Mouse (Mus musculus) hindbrain, embryonic 15.5 days (tissue): ENCODE data around the gene Rpl9-ps1. TPM values are rescaled to one million over a fixed set of nuclear protein-coding genes. Genes with fewer than 3 reads are reported as not detected.

ENCODE experiments used
- ATAC-seq: fragments of 200-750 bp; cut with Nextera tagmentation; 2 replicates; pipeline ENCODE4 v1.8.0; 2017; ENCODE audit warnings: low read depth, moderate number of reproducible peaks, moderate TSS enrichment; ENCODE audit not compliant: low FRiP score
- H3K27ac ChIP-seq: fragments of 300-500 bp; sonication (generic); replicated peaks from 2 replicates; pipeline ENCODE4 v1.5.1; 2015; ENCODE audit warnings: mild to moderate bottlenecking, inconsistent platforms
- H3K27me3 ChIP-seq: fragments of 300-500 bp; sonication (generic); 2 replicates; pipeline ENCODE4 v1.6.1; 2015; ENCODE audit warnings: control low read depth, inconsistent platforms
- H3K36me3 ChIP-seq: fragments of 300-500 bp; sonication (generic); 2 replicates; pipeline ENCODE4 v1.6.1; 2015; ENCODE audit warnings: control low read depth, inconsistent platforms
- H3K4me1 ChIP-seq: fragments of 300-500 bp; sonication (generic); replicated peaks from 2 replicates; pipeline ENCODE4 v1.6.1; 2015; ENCODE audit warnings: control low read depth, inconsistent platforms
- H3K4me2 ChIP-seq: fragments of 300-500 bp; sonication (generic); 2 replicates; pipeline ENCODE4 v1.6.1; 2015; ENCODE audit warnings: moderate library complexity, mild to moderate bottlenecking, inconsistent platforms
- H3K4me3 ChIP-seq: fragments of 300-500 bp; sonication (generic); 2 replicates; pipeline ENCODE4 v1.5.1; 2015; ENCODE audit warnings: mild to moderate bottlenecking, inconsistent platforms
- H3K9ac ChIP-seq: fragments of 300-500 bp; sonication (generic); 2 replicates; pipeline ENCODE4 v1.6.1; 2015; ENCODE audit warnings: inconsistent platforms
- H3K9me3 ChIP-seq: fragments of 300-500 bp; sonication (generic); 2 replicates; pipeline ENCODE4 v1.6.1; 2016; ENCODE audit warnings: control low read depth, inconsistent platforms
- WGBS: fragments of 180-500 bp; shearing (Covaris S2); methylation state at CpG from one replicate; pipeline ENCODE4 v1.1.7; 2015; 5-methylcytosine and 5-hydroxymethylcytosine counted together
- polyA plus RNA-seq: library from polyadenylated mRNA; unstranded; fragments of >200 nt; fragmentation: Nextera tagmentation; extraction: Ambion mirVana; gene quantifications from 2 replicates; pipeline ENCODE4 v1.2.1, GENCODE M21; 2015

The Rpl9-ps1 gene
- polyA plus RNA-seq, 1 experiment from 2014 or later: not detected

GRCm38 (mm10) chr11:83641216-83641615 is 4.2 kb downstream of the Rpl9-ps1 start:
- ATAC-seq: no peak
- WGBS: 83% methylated on average over 2 of the region's 2 CpGs

GRCm38 (mm10) chr11:83640141-83640540 is 5.3 kb downstream of the Rpl9-ps1 start:
- 90% methylated on average over 5 of the region's 5 CpGs for WGBS
- no peaks in the 10 kb centered on the region for H3K9me3 ChIP-seq
- ATAC-seq: no peak

More at GRCm38 (mm10) chr11:83641216-83641615, 4.2 kb downstream of the Rpl9-ps1 start:
- H3K27ac ChIP-seq: no peak overlapping the region
- no peaks in the 10 kb centered on the region for H3K36me3 ChIP-seq
- no peaks in the 10 kb centered on the region for H3K4me1 ChIP-seq
- H3K9me3 ChIP-seq: no peaks in the 10 kb centered on the region
- no peak overlapping the region for H3K9ac ChIP-seq
- H3K4me3 ChIP-seq: no peak overlapping the region
- H3K4me2 ChIP-seq: no peak overlapping the region
- H3K27me3 ChIP-seq: no peaks in the 10 kb centered on the region

GRCm38 (mm10) chr11:83639533-83639932 is 5.9 kb downstream of the Rpl9-ps1 start:
- 71% methylated on average over 3 of the region's 3 CpGs for WGBS
- no peak overlapping the region for H3K4me2 ChIP-seq
- H3K27ac ChIP-seq: no peak overlapping the region
- no peaks in the 10 kb centered on the region for H3K9me3 ChIP-seq
- H3K27me3 ChIP-seq: no peaks in the 10 kb centered on the region
- no peaks in the 10 kb centered on the region for H3K36me3 ChIP-seq
- no peak overlapping the region for H3K4me3 ChIP-seq
- H3K4me1 ChIP-seq: no peaks in the 10 kb centered on the region
- H3K9ac ChIP-seq: no peak overlapping the region
- no peak for ATAC-seq

More at GRCm38 (mm10) chr11:83640141-83640540, 5.3 kb downstream of the Rpl9-ps1 start:
- H3K27ac ChIP-seq: no peak overlapping the region
- no peaks in the 10 kb centered on the region for H3K27me3 ChIP-seq
- no peak overlapping the region for H3K4me3 ChIP-seq
- H3K36me3 ChIP-seq: no peaks in the 10 kb centered on the region
- no peaks in the 10 kb centered on the region for H3K4me1 ChIP-seq
- no peak overlapping the region for H3K9ac ChIP-seq
- no peak overlapping the region for H3K4me2 ChIP-seq

- H3K4me2 ChIP-seq: no peak overlapping the region
- no peaks in the 10 kb centered on the region for H3K9me3 ChIP-seq
- no peak for ATAC-seq
- no peak overlapping the region for H3K9ac ChIP-seq
- H3K27ac ChIP-seq: no peak overlapping the region
- H3K27me3 ChIP-seq: no peaks in the 10 kb centered on the region
- no peak overlapping the region for H3K4me3 ChIP-seq
- H3K4me1 ChIP-seq: no peaks in the 10 kb centered on the region
- no peaks in the 10 kb centered on the region for H3K36me3 ChIP-seq
- 56% methylated on average over 2 of the region's 2 CpGs for WGBS
These were observed 6.5 kb downstream of the Rpl9-ps1 start for GRCm38 (mm10) chr11:83638934-83639333.

GRCm38 (mm10) chr11:83636742-83637235 is 8.6 kb downstream of the Rpl9-ps1 start:
- Histone ChIP-seq H3K4me2 (no peak overlapping the region), H3K36me3 (no peaks in the 10 kb centered on the region), H3K4me1 (no peaks in the 10 kb centered on the region), H3K9me3 (no peaks in the 10 kb centered on the region), H3K9ac (no peak overlapping the region), H3K27ac (no peak overlapping the region), H3K4me3 (no peak overlapping the region), H3K27me3 (no peaks in the 10 kb centered on the region)
- no peak for ATAC-seq
- 89% methylated on average over 1 of the region's 1 CpGs for WGBS

- Histone ChIP-seq H3K36me3 (no peaks in the 10 kb centered on the region), H3K4me3 (no peak overlapping the region), H3K9me3 (no peaks in the 10 kb centered on the region), H3K27ac (no peak overlapping the region), H3K4me1 (no peaks in the 10 kb centered on the region), H3K9ac (no peak overlapping the region), H3K27me3 (no peaks in the 10 kb centered on the region), H3K4me2 (no peak overlapping the region)
- no peak for ATAC-seq
- WGBS: 96% methylated on average over 2 of the region's 2 CpGs
These were observed 10.5 kb downstream of the Rpl9-ps1 start for GRCm38 (mm10) chr11:83634898-83635297.

GRCm38 (mm10) chr11:83634425-83634824 is 11.0 kb downstream of the Rpl9-ps1 start:
- no peaks in the 10 kb centered on the region for H3K27me3 ChIP-seq
- no peaks in the 10 kb centered on the region for H3K36me3 ChIP-seq
- no peak overlapping the region for H3K4me3 ChIP-seq
- H3K4me1 ChIP-seq: no peaks in the 10 kb centered on the region
- H3K9me3 ChIP-seq: no peaks in the 10 kb centered on the region
- H3K9ac ChIP-seq: no peak overlapping the region
- no peak overlapping the region for H3K27ac ChIP-seq
- WGBS: 33% methylated on average over 4 of the region's 4 CpGs
- no peak overlapping the region for H3K4me2 ChIP-seq
- no peak for ATAC-seq

- 74% methylated on average over 4 of the region's 4 CpGs for WGBS
- H3K9ac ChIP-seq: no peak overlapping the region
These were observed 12.7 kb downstream of the Rpl9-ps1 start for GRCm38 (mm10) chr11:83632744-83633143.

GRCm38 (mm10) chr11:83631065-83631464 is 14.4 kb downstream of the Rpl9-ps1 start:
- H3K4me3 ChIP-seq: no peak overlapping the region
- 95% methylated on average over 2 of the region's 2 CpGs for WGBS

More at GRCm38 (mm10) chr11:83632744-83633143, 12.7 kb downstream of the Rpl9-ps1 start:
- no peak for ATAC-seq
- H3K4me1 ChIP-seq: no peaks in the 10 kb centered on the region
- no peaks in the 10 kb centered on the region for H3K9me3 ChIP-seq
- no peak overlapping the region for H3K4me3 ChIP-seq
- H3K27ac ChIP-seq: no peak overlapping the region
- H3K27me3 ChIP-seq: no peaks in the 10 kb centered on the region
- no peaks in the 10 kb centered on the region for H3K36me3 ChIP-seq
- H3K4me2 ChIP-seq: no peak overlapping the region

GRCm38 (mm10) chr11:83630630-83631029 is 14.8 kb downstream of the Rpl9-ps1 start:
- H3K9me3 ChIP-seq: no peaks in the 10 kb centered on the region
- no peak overlapping the region for H3K4me3 ChIP-seq
- no peak overlapping the region for H3K9ac ChIP-seq
- 100% methylated on average over 1 of the region's 1 CpGs for WGBS
- no peaks in the 10 kb centered on the region for H3K4me1 ChIP-seq
- H3K27ac ChIP-seq: no peak overlapping the region
- ATAC-seq: no peak
- no peak overlapping the region for H3K4me2 ChIP-seq
- H3K27me3 ChIP-seq: no peaks in the 10 kb centered on the region
- no peaks in the 10 kb centered on the region for H3K36me3 ChIP-seq

More at GRCm38 (mm10) chr11:83631065-83631464, 14.4 kb downstream of the Rpl9-ps1 start:
- Histone ChIP-seq H3K4me2 (no peak overlapping the region), H3K36me3 (no peaks in the 10 kb centered on the region), H3K9me3 (no peaks in the 10 kb centered on the region), H3K4me1 (no peaks in the 10 kb centered on the region), H3K9ac (no peak overlapping the region), H3K27me3 (no peaks in the 10 kb centered on the region), H3K27ac (no peak overlapping the region)
- no peak for ATAC-seq

GRCm38 (mm10) chr11:83628808-83629207 is 16.6 kb downstream of the Rpl9-ps1 start:
- 88% methylated on average over 9 of the region's 9 CpGs for WGBS

GRCm38 (mm10) chr11:83623586-83623985 is 21.8 kb downstream of the Rpl9-ps1 start:
- WGBS: 87% methylated on average over 3 of the region's 3 CpGs
- no peak overlapping the region for H3K27ac ChIP-seq
- no peak for ATAC-seq
- H3K27me3 ChIP-seq: no peaks in the 10 kb centered on the region
- H3K9ac ChIP-seq: no peak overlapping the region
- H3K4me1 ChIP-seq: no peaks in the 10 kb centered on the region
- H3K4me3 ChIP-seq: no peak overlapping the region
- no peak overlapping the region for H3K4me2 ChIP-seq
- no peaks in the 10 kb centered on the region for H3K36me3 ChIP-seq
- no peaks in the 10 kb centered on the region for H3K9me3 ChIP-seq

More at GRCm38 (mm10) chr11:83628808-83629207, 16.6 kb downstream of the Rpl9-ps1 start:
- no peak overlapping the region for H3K9ac ChIP-seq
- no peak overlapping the region for H3K4me2 ChIP-seq
- no peaks in the 10 kb centered on the region for H3K4me1 ChIP-seq
- no peak for ATAC-seq
- H3K27me3 ChIP-seq: no peaks in the 10 kb centered on the region
- no peaks in the 10 kb centered on the region for H3K9me3 ChIP-seq
- no peaks in the 10 kb centered on the region for H3K36me3 ChIP-seq
- no peak overlapping the region for H3K27ac ChIP-seq
- no peak overlapping the region for H3K4me3 ChIP-seq

GRCm38 (mm10) chr11:83619037-83619436 is 26.4 kb downstream of the Rpl9-ps1 start:
- WGBS: 95% methylated on average over 1 of the region's 1 CpGs
- H3K9me3 ChIP-seq: no peaks in the 10 kb centered on the region

More at GRCm38 (mm10) chr11:83619037-83619436, 26.4 kb downstream of the Rpl9-ps1 start:
- Histone ChIP-seq H3K27me3 (no peaks in the 10 kb centered on the region), H3K9ac (no peak overlapping the region), H3K4me1 (no peaks in the 10 kb centered on the region), H3K4me2 (no peak overlapping the region), H3K27ac (no peak overlapping the region), H3K36me3 (no peaks in the 10 kb centered on the region), H3K4me3 (no peak overlapping the region)
- no peak for ATAC-seq
